Mouse (Mus musculus): ENCODE data around the gene Mfn1.

The Mfn1 gene

DNA sequence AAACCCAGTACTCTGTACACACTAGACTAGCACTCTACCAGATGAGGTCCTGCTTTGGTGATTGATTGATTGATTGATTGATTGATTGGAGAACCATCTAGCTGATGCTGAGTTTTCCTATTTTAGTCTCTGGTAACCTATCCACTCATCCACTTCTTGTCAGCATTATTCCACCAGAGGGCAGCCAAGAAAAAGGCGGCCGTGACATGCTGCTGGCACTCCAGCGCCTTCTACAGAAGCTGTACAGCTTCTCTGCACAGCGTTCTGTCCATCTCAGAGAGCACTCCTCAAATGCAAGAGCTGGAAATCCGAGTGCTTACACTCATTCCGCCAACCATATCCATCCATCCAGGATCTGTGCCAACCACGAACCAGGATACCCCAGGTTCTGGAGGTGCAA lies 81.3 kb downstream of the Mfn1 start:
- no peak for DNase-seq (ENCODE audit: extremely low read depth, low read depth, low spot score)

DNA sequence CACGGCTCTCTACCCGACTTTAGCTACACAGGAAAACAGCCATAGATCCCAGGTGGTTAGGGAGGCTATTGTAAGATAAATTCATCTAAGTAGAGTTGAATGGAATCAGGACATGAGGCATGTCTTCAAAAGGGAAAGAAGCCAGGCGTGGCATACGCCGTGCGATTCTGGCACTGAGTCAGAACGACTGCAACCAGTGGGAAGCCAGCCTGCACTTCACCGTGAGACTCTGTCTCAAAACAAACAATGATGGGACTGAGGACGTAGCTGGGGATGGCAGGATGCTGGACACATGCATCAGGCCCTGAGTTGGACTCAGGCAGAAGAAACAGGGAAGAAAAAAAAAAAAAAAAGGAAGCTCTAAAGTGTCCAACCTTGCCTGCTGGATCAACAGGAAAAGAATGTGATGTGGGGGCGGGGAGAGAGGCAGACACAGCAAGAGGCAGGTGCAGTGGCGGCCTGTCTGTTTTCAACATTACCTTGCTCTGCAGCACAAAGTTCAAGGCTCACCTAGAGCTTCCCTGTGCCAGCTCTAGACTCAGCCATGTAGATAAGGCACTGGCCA lies 82.4 kb downstream of the Mfn1 start:
- DNase-seq (ENCODE audit: extremely low read depth, low read depth, low spot score) = no peak

DNA sequence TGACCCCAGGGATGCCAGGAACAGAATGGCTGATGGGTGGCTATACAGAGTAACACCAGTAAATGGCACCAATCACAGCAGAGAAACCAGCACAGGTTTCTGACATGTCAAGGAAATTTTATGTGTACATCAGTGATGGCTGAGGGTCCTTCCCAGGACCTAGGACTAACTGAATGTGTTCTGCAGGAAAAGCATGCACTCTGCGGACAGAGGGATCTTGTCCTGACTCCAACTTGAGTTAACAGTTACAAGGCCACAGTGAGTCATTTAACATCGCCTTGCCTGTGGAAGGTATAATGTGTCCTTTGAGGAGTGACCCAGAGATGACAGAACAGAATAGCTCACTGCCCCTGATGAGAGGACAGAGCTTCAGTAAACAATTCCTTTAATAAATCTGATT lies 85.5 kb downstream of the Mfn1 start:
- no peak for DNase-seq (ENCODE audit: extremely low read depth, low read depth, low spot score)

DNA sequence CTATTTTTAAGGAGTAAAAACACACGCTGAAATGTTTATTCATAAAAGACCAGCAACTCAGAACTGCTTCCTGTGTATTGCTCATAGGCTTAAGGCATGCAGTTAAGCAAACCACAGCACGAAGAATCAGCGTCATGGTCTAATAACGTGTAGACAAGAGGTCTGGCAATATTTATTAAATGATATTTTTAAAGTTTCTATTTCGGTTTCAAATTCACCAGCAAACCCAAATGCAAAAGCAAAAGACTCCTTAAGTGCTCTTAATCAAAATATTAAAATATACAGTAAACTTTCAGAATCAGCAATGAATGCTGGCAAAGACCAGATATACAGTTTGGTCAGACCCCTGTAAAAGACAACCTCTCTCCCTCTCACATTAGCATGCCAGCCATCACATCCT lies 86.1 kb downstream of the Mfn1 start:
- DNase-seq (ENCODE audit: extremely low read depth, low read depth, low spot score) = no peak

DNA sequence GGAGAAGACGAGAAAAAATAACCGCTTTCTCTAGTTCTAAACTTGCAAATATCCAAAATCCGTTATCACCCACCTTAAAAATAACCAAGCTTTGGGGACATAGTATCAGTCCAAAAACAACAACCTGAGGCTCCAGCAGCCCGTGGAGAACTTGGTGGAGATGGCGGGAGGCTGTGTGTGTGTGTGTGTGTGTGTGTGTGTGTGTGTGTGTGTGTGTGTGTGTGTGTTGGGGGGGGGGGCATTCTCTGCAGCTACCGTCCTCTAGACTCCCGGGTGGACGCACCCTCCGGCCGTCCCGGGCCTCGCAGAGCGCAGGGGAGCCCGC lies 86.7 kb downstream of the Mfn1 start:
- no peak for DNase-seq (ENCODE audit: extremely low read depth, low read depth, low spot score)

DNA sequence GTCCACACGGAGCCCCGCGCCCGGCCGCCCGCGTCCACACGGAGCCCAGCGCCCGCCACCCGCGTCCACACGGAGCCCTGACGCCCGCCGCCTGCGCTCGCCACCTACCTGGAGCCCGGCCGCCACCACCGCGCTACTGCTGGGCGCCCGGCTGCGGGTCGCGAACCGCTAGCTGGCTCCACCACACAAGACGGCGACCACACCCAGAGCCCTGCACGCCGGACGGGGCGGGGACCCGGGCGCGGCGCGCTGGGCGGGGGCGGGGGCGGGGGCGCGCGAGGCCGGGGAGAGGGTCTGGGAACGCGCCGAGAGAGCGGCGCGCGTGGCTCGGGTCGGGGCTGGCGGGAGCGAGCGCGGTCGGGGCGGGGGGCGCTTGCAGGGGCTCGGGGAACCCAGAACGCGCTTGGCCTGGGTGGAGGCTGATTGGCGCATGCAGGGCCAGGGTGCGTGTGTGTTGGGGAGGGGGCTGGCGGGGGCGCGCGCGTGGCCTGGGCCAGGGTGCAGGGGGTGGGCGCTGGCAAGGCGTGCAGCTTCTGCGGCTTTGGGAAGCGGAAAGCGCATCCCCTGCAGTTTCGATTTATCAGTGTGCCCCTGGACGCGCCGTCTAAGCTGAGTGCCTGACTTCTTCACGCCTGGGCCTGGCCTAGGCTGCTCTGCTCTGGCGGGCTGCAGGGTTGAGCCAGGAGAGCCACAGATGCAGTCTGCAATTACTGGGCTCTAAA lies 87.2 kb downstream of the Mfn1 start, which contains the start of gene Gnb4:
Gene Gnb4 (minus strand): TSS at position 255 of the 722 bp plus-strand sequence.
- no peak for DNase-seq (ENCODE audit: extremely low read depth, low read depth, low spot score)

DNA sequence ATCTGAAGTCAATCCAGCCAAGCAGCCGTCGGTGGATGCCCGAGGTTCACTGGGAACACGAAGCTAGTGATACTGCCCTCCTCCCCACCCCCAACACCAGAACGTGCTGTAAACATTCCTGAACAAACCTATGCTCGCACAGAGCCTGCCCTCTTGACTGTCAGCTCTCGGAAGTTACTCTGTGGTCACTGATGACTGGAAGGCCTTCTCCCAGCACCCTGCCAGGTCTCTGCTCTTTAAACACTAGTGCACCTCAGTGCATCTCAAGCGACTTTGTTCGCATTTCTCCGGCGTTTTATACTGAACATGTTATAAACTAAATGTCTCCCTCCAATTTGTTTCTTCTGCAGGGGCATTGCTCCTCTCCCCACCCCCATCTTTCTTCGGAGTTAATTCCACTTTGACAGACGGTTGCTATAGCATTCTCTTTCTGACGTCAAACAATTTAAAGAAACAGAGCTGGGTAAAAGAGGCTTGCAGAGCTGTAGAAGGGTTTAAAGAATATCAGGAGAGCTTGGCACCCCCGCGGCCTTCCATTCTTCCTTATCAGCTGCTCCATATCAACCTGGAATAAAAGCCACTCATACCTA lies 87.9 kb downstream of the Mfn1 start:
- no peak for DNase-seq (ENCODE audit: extremely low read depth, low read depth, low spot score)

DNA sequence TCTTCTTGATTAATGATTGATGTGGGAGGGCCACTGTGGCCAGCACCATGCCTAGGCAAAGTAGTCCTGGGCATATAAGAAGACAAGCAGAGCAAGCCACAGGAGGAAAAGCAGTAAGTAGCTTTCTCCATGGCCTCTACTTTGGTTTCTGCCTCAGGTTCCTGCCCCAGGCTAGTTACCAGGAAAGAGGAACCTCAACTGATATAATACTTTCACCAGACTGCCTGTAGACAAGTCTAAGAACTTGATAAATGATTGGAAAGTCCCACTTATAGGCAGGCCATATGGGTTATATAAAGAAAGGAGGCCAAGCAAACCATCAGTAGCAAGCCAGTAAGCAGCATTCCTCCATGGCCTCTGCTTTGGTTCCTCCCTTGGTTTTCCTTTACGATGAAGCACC lies 92.4 kb downstream of the Mfn1 start:
- DNase-seq (ENCODE audit: extremely low read depth, low read depth, low spot score) = no peak

DNA sequence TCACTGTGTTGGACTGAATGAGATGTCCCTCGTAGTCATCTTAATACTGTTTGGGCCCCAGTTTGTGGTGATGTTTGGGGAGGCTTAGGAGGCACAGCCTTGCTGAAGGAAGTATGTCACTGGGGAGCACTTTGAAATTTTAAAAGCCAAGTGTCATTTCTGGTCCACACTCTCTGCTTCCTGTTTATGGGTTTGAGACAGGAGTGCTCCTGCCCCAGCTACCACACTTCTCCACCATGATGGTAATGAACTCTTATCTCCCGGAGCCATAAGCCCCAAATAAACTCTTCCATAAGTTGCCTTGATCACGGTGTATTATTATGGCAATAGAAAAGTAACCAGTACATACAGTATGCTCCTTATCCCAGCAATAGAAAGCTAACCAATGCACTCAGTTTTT lies 92.8 kb downstream of the Mfn1 start:
- no peak for DNase-seq (ENCODE audit: extremely low read depth, low read depth, low spot score)

DNA sequence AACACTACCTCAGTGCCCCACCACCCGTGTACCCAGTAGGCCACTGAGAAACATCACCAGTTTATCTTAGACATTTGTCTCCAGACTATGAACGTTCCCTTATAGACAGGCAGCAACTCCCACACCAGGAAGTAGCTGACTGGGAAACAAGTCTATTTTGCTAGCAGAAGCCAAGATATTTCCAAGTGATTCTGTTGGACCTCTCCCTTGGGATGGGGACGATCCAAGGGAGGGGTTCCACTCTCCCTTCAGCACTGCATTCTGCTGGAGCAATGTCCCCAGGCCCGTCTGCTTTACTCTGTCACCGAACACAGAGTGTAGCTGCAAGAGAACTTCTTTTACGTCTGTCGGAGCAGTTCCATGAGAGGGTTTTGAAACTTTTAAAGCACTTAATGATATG lies 98.9 kb downstream of the Mfn1 start:
- no peak for DNase-seq (ENCODE audit: extremely low read depth, low read depth, low spot score)
